Mouse (Mus musculus) retina, postnatal 1 day (tissue): ENCODE results near the gene Rsrc2.

Source experiments
- DNase-seq: peaks from one replicate; pipeline ENCODE4 v3.0.0-alpha.2; 2012

The Rsrc2 gene

GRCm38 (mm10) chr5:123696244-123696643 is 53.0 kb downstream of the Rsrc2 start:
- DNase-seq, result no peak

GRCm38 (mm10) chr5:123694468-123694867 is 54.7 kb downstream of the Rsrc2 start:
- DNase-seq, result no peak

- peak; percentile 79 for DNase-seq
These were observed 64.7 kb downstream of the Rsrc2 start, which contains the start of gene Clip1 for GRCm38 (mm10) chr5:123684221-123685144. Clip1 (minus strand) TSS chr5:123684618.

GRCm38 (mm10) chr5:123683377-123684220 is 65.6 kb downstream of the Rsrc2 start:
- DNase-seq, result peak; percentile 68

GRCm38 (mm10) chr5:123683043-123683376 is 66.2 kb downstream of the Rsrc2 start:
- DNase-seq, result no peak

GRCm38 (mm10) chr5:123682372-123682771 is 66.8 kb downstream of the Rsrc2 start:
- DNase-seq, result no peak

GRCm38 (mm10) chr5:123679546-123680263 is 69.5 kb downstream of the Rsrc2 start:
- no peak for DNase-seq

GRCm38 (mm10) chr5:123679106-123679505 is 70.1 kb downstream of the Rsrc2 start:
- DNase-seq, result no peak
